Mouse (Mus musculus): ENCODE data around the gene Prl7a2. TPM values are rescaled to one million over a fixed set of nuclear protein-coding genes. Genes with fewer than 3 reads are reported as not detected.

The Prl7a2 gene
- polyA plus RNA-seq (2012; rRNA removed; ENCODE audit: low replicate concordance), result not detected in 2 replicates

GRCm38 (mm10) chr13:27667936-27668335 lies at the start of gene Prl7a2:
Gene Prl7a2 (minus strand): TSS chr13:27668036.

DNA sequence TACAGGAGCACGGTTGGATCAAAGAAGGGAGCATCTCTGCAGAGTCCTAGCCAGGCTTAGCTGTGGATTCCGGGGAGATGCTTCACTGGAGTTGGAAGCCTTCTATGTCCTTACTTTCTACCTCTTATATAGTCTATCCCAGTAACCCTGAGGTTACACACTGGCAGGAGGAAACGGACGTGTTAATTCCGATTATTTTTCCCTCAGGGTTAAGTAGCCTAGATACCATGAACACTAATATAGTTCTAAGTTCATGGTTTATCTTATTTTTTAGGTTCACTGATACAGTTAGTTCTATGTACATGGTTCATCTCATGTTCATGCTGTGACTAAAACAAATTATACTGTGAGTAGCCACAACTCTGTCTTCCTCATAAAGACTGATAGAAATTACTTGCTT lies 48.8 kb upstream of the Prl7a2 start, which contains the start of gene Prl7d1:
Gene Prl7d1, minus strand, starts transcription at position 101 of the 400 bp plus-strand sequence.

GRCm38 (mm10) chr13:27642393-27642792 lies 25.4 kb downstream of the Prl7a2 start, which contains the start of gene Prl7a1:
Gene Prl7a1 (minus strand): TSS chr13:27642493.

GRCm38 (mm10) chr13:27610482-27610881 lies 57.4 kb downstream of the Prl7a2 start, which contains the start of gene Prl7b1:
Gene Prl7b1 (minus strand): TSS chr13:27610582.

Other genes with a start within 250 kb of the Prl7a2 start
- not detected in 2 replicates for gene Prl8a6, start 229.3 kb downstream of the Prl7a2 start, polyA plus RNA-seq (2012; rRNA removed; ENCODE audit: low replicate concordance)
- not detected in 2 replicates for gene Prl8a8, start 154.8 kb downstream of the Prl7a2 start, polyA plus RNA-seq (2012; rRNA removed; ENCODE audit: low replicate concordance)
- gene Prl8a9, start 103.4 kb downstream of the Prl7a2 start, polyA plus RNA-seq (2012; rRNA removed; ENCODE audit: low replicate concordance), result not detected in 2 replicates
- not detected in 2 replicates for gene Prl8a1, start 85.9 kb downstream of the Prl7a2 start, polyA plus RNA-seq (2012; rRNA removed; ENCODE audit: low replicate concordance)
- gene Prl7b1, start 57.5 kb downstream of the Prl7a2 start, polyA plus RNA-seq (2012; rRNA removed; ENCODE audit: low replicate concordance), result not detected in 2 replicates
- gene Prl7a1, start 25.5 kb downstream of the Prl7a2 start, polyA plus RNA-seq (2012; rRNA removed; ENCODE audit: low replicate concordance), result not detected in 2 replicates
- gene Prl7d1, start 48.7 kb upstream of the Prl7a2 start, polyA plus RNA-seq (2012; rRNA removed; ENCODE audit: low replicate concordance), result not detected in 2 replicates
- gene Prl7c1, start 112.8 kb upstream of the Prl7a2 start, polyA plus RNA-seq (2012; rRNA removed; ENCODE audit: low replicate concordance), result not detected in 2 replicates
- not detected in 2 replicates for gene Prl2a1, start 133.6 kb upstream of the Prl7a2 start, polyA plus RNA-seq (2012; rRNA removed; ENCODE audit: low replicate concordance)
- not detected in 2 replicates for gene Prl2c1, start 181.3 kb upstream of the Prl7a2 start, polyA plus RNA-seq (2012; rRNA removed; ENCODE audit: low replicate concordance)